Mouse (Mus musculus): ENCODE measurements around the gene Metap2. TPM values are rescaled to one million over a fixed set of nuclear protein-coding genes. Genes with fewer than 3 reads are reported as not detected.

Gene Metap2
- polyA plus RNA-seq, 1 experiment from 2014 or later, result 192 TPM

Other genes starting within 250 kb of the Metap2 start
- 0.14 and 0.28 TPM in 2 replicates for gene Usp44, start 65.5 kb downstream of the Metap2 start, polyA plus RNA-seq (2015; fragmentation: Nextera tagmentation; extraction: Ambion mirVana)
- gene Vezt, start 138.7 kb upstream of the Metap2 start, polyA plus RNA-seq (2015; fragmentation: Nextera tagmentation; extraction: Ambion mirVana), result 25.9 and 27.3 TPM in 2 replicates
- gene Fgd6, start 138.9 kb upstream of the Metap2 start, polyA plus RNA-seq (2015; fragmentation: Nextera tagmentation; extraction: Ambion mirVana), result 2.9 and 3.1 TPM in 2 replicates

Measured in lung, embryonic 16.5 days (tissue).